Mouse (Mus musculus): Measurements from ENCODE around the gene Uckl1. TPM values are rescaled to one million over a fixed set of nuclear protein-coding genes. Genes with fewer than 3 reads are reported as not detected.

The Uckl1 gene
- polyA plus RNA-seq, 1 experiment from 2014 or later, result 22.8 TPM

- H3K4me2 ChIP-seq (ENCODE audit: low read depth, low read length), result peak overlapping the region; percentile 98
- H3K9me3 ChIP-seq (ENCODE audit: low read length), result no peaks in the 10 kb centered on the region
- peak overlapping the region; percentile 93 for H3K27ac ChIP-seq (ENCODE audit: low read depth)
- peak; percentile 80 for ATAC-seq
- H3K27me3 ChIP-seq (ENCODE audit: insufficient read depth, low read length), result no peaks in the 10 kb centered on the region
- under 1% methylated on average over 11 of the region's 11 CpGs for WGBS (ENCODE audit: insufficient replicate concordance)
- peak overlapping the region; percentile 87 for H3K9ac ChIP-seq (replicated peaks)
- H3K4me3 ChIP-seq (ENCODE audit: low read depth, low read length), result peak overlapping the region; percentile 95
- peaks cover 50% of the 10 kb centered on the region for H3K4me1 ChIP-seq (ENCODE audit: insufficient read depth)
- DNase-seq, result peak; percentile 88
- H3K36me3 ChIP-seq (replicated peaks; ENCODE audit: insufficient read depth, low read length), result peaks cover 15% of the 10 kb centered on the region
- TF ChIP-seq CTCF (IDR thresholded peaks at IDR 0.05; ENCODE audit: low read depth) (peak; percentile 98), EP300 (IDR thresholded peaks at IDR 0.05; ENCODE audit: low read depth) (peak; percentile 26; the same call in 1 of the 2 replicates)
These were observed 3.7 kb downstream of the Uckl1 start for GRCm38 (mm10) chr2:181581016-181581401.

- TF ChIP-seq EP300 (IDR thresholded peaks at IDR 0.05; ENCODE audit: low read depth), result no peak
- TF ChIP-seq CTCF (IDR thresholded peaks at IDR 0.05; ENCODE audit: low read depth), result no peak
- Histone ChIP-seq H3K9me3 (ENCODE audit: low read length) (no peaks in the 10 kb centered on the region), H3K4me3 (ENCODE audit: low read depth, low read length) (peak overlapping the region; percentile 95), H3K27me3 (ENCODE audit: insufficient read depth, low read length) (no peaks in the 10 kb centered on the region), H3K4me2 (ENCODE audit: low read depth, low read length) (peak overlapping the region; percentile 98), H3K4me1 (ENCODE audit: insufficient read depth) (peaks cover 50% of the 10 kb centered on the region), H3K27ac (ENCODE audit: low read depth) (peak overlapping the region; percentile 93), H3K36me3 (replicated peaks; ENCODE audit: insufficient read depth, low read length) (peaks cover 8% of the 10 kb centered on the region), H3K9ac (replicated peaks) (peak overlapping the region; percentile 87)
- no peak for DNase-seq
- 75% methylated on average over 5 of the region's 5 CpGs for WGBS (ENCODE audit: insufficient replicate concordance)
- no peak for ATAC-seq
These were observed 4.4 kb downstream of the Uckl1 start for GRCm38 (mm10) chr2:181580131-181580772.

GRCm38 (mm10) chr2:181579681-181580080 is 5.0 kb downstream of the Uckl1 start:
- DNase-seq, result peak; percentile 9
- peaks cover 50% of the 10 kb centered on the region for H3K4me1 ChIP-seq (ENCODE audit: insufficient read depth)
- no peaks in the 10 kb centered on the region for H3K9me3 ChIP-seq (ENCODE audit: low read length)
- 80% methylated on average over 1 of the region's 1 CpGs for WGBS (ENCODE audit: insufficient replicate concordance)
- H3K36me3 ChIP-seq (replicated peaks; ENCODE audit: insufficient read depth, low read length), result peaks cover 7% of the 10 kb centered on the region
- TF ChIP-seq CTCF (IDR thresholded peaks at IDR 0.05; ENCODE audit: low read depth), result no peak
- no peak for TF ChIP-seq EP300 (IDR thresholded peaks at IDR 0.05; ENCODE audit: low read depth)
- H3K9ac ChIP-seq (replicated peaks), result peak overlapping the region; percentile 30; the same call in 1 of the 2 replicates
- no peak overlapping the region for H3K4me3 ChIP-seq (ENCODE audit: low read depth, low read length)
- no peak overlapping the region for H3K4me2 ChIP-seq (ENCODE audit: low read depth, low read length)
- H3K27me3 ChIP-seq (ENCODE audit: insufficient read depth, low read length), result no peaks in the 10 kb centered on the region
- no peak for ATAC-seq
- H3K27ac ChIP-seq (ENCODE audit: low read depth), result no peak overlapping the region

GRCm38 (mm10) chr2:181578790-181579618 is 5.7 kb downstream of the Uckl1 start:
- ATAC-seq, result no peak
- peak overlapping the region; percentile 30 for H3K9ac ChIP-seq (replicated peaks)
- no peaks in the 10 kb centered on the region; the same call in 1 of the 2 replicates for H3K36me3 ChIP-seq (replicated peaks; ENCODE audit: insufficient read depth, low read length)
- H3K4me3 ChIP-seq (ENCODE audit: low read depth, low read length), result no peak overlapping the region
- no peaks in the 10 kb centered on the region for H3K27me3 ChIP-seq (ENCODE audit: insufficient read depth, low read length)
- no peak overlapping the region for H3K4me2 ChIP-seq (ENCODE audit: low read depth, low read length)
- no peaks in the 10 kb centered on the region for H3K9me3 ChIP-seq (ENCODE audit: low read length)
- TF ChIP-seq EP300 (IDR thresholded peaks at IDR 0.05; ENCODE audit: low read depth) (no peak), CTCF (IDR thresholded peaks at IDR 0.05; ENCODE audit: low read depth) (no peak)
- H3K4me1 ChIP-seq (ENCODE audit: insufficient read depth), result peaks cover 50% of the 10 kb centered on the region
- DNase-seq, result peak; percentile 14
- WGBS (ENCODE audit: insufficient replicate concordance), result 59% methylated on average over 5 of the region's 5 CpGs
- no peak overlapping the region for H3K27ac ChIP-seq (ENCODE audit: low read depth)

- ATAC-seq (no peak), DNase-seq (peak; percentile 13)
- H3K4me1 ChIP-seq (ENCODE audit: insufficient read depth), result peaks cover 48% of the 10 kb centered on the region
- peaks cover 9% of the 10 kb centered on the region; the same call in 1 of the 2 replicates for H3K36me3 ChIP-seq (replicated peaks; ENCODE audit: insufficient read depth, low read length)
- 50% methylated on average over 7 of the region's 7 CpGs for WGBS (ENCODE audit: insufficient replicate concordance)
- no peaks in the 10 kb centered on the region for H3K27me3 ChIP-seq (ENCODE audit: insufficient read depth, low read length)
- no peaks in the 10 kb centered on the region for H3K9me3 ChIP-seq (ENCODE audit: low read length)
- TF ChIP-seq EP300 (IDR thresholded peaks at IDR 0.05; ENCODE audit: low read depth) (peak; percentile 65; the same call in 1 of the 2 replicates), CTCF (IDR thresholded peaks at IDR 0.05; ENCODE audit: low read depth) (no peak)
- H3K4me2 ChIP-seq (ENCODE audit: low read depth, low read length), result peak overlapping the region; percentile 34; the same call in 1 of the 2 replicates
- 0 out of 2 replicates have a peak overlapping the region, but pooled peaks have one; percentile 21 for H3K9ac ChIP-seq (replicated peaks)
- H3K27ac ChIP-seq (ENCODE audit: low read depth), result no peak overlapping the region
- no peak overlapping the region for H3K4me3 ChIP-seq (ENCODE audit: low read depth, low read length)
These were observed 6.6 kb downstream of the Uckl1 start for GRCm38 (mm10) chr2:181577981-181578581.

- ATAC-seq (no peak), DNase-seq (peak; percentile 12)
- Histone ChIP-seq H3K36me3 (replicated peaks; ENCODE audit: insufficient read depth, low read length) (peaks cover 16% of the 10 kb centered on the region), H3K4me2 (ENCODE audit: low read depth, low read length) (no peak overlapping the region), H3K4me1 (ENCODE audit: insufficient read depth) (peaks cover 41% of the 10 kb centered on the region), H3K9ac (replicated peaks) (no peak overlapping the region), H3K27ac (ENCODE audit: low read depth) (no peak overlapping the region), H3K27me3 (ENCODE audit: insufficient read depth, low read length) (no peaks in the 10 kb centered on the region), H3K9me3 (ENCODE audit: low read length) (no peaks in the 10 kb centered on the region), H3K4me3 (ENCODE audit: low read depth, low read length) (no peak overlapping the region)
- TF ChIP-seq EP300 (IDR thresholded peaks at IDR 0.05; ENCODE audit: low read depth) (no peak), CTCF (IDR thresholded peaks at IDR 0.05; ENCODE audit: low read depth) (no peak)
- WGBS (ENCODE audit: insufficient replicate concordance), result 61% methylated on average over 2 of the region's 2 CpGs
These were observed 7.6 kb downstream of the Uckl1 start for GRCm38 (mm10) chr2:181577126-181577525.

All from liver, postnatal 0 days (tissue).